Mouse (Mus musculus) midbrain, embryonic 13.5 days (tissue): ENCODE results near the gene Urgcp. TPM values are rescaled to one million over a fixed set of nuclear protein-coding genes. Genes with fewer than 3 reads are reported as not detected.
"Not testable (repeated sequence)": the region's sequence is repeated elsewhere in the genome, so short reads cannot be mapped to it uniquely, and the experiment has no call there.

Experiments used
- ATAC-seq: fragments of 200-750 bp; cut with Nextera tagmentation; 2 replicates; pipeline ENCODE4 v1.8.0; 2017; ENCODE audit warnings: mild to moderate bottlenecking, moderate TSS enrichment, moderate library complexity
- H3K27ac ChIP-seq: fragments of 300-500 bp; sonication (generic); 2 replicates; pipeline ENCODE4 v1.5.1; 2015; ENCODE audit warnings: inconsistent platforms, mild to moderate bottlenecking, moderate library complexity
- H3K27me3 ChIP-seq: fragments of 300-500 bp; sonication (generic); 2 replicates; pipeline ENCODE4 v1.6.1; 2015; ENCODE audit warnings: mild to moderate bottlenecking, inconsistent platforms
- H3K36me3 ChIP-seq: fragments of 300-500 bp; sonication (generic); 2 replicates; pipeline ENCODE4 v1.6.1; 2015; ENCODE audit warnings: mild to moderate bottlenecking, inconsistent platforms
- H3K4me1 ChIP-seq: fragments of 300-500 bp; sonication (generic); replicated peaks from 2 replicates; pipeline ENCODE4 v1.6.1; 2015; ENCODE audit warnings: inconsistent platforms
- H3K4me2 ChIP-seq: fragments of 300-500 bp; sonication (generic); replicated peaks from 2 replicates; pipeline ENCODE4 v1.6.1; 2015; ENCODE audit warnings: moderate library complexity, mild to moderate bottlenecking, inconsistent platforms
- H3K4me3 ChIP-seq: fragments of 300-500 bp; sonication (generic); replicated peaks from 2 replicates; pipeline ENCODE4 v1.5.1; 2015; ENCODE audit warnings: mild to moderate bottlenecking, inconsistent platforms
- H3K9ac ChIP-seq: fragments of 300-500 bp; sonication (generic); replicated peaks from 2 replicates; pipeline ENCODE4 v1.6.1; 2015; ENCODE audit warnings: mild to moderate bottlenecking, inconsistent platforms
- H3K9me3 ChIP-seq: fragments of 300-500 bp; sonication (generic); 2 replicates; pipeline ENCODE4 v1.6.1; 2016; ENCODE audit warnings: mild to moderate bottlenecking, inconsistent platforms
- WGBS: fragments of 180-500 bp; shearing (Covaris S2); methylation state at CpG from one replicate; pipeline ENCODE4 v1.1.7; 2015; 5-methylcytosine and 5-hydroxymethylcytosine counted together
- polyA plus RNA-seq: library from polyadenylated mRNA; unstranded; fragments of >200 nt; fragmentation: Nextera tagmentation; extraction: Ambion mirVana; gene quantifications from 2 replicates; pipeline ENCODE4 v1.2.1, GENCODE M21; 2015

Urgcp gene
- polyA plus RNA-seq: 24.9 and 26.5 TPM in 2 replicates

DNA sequence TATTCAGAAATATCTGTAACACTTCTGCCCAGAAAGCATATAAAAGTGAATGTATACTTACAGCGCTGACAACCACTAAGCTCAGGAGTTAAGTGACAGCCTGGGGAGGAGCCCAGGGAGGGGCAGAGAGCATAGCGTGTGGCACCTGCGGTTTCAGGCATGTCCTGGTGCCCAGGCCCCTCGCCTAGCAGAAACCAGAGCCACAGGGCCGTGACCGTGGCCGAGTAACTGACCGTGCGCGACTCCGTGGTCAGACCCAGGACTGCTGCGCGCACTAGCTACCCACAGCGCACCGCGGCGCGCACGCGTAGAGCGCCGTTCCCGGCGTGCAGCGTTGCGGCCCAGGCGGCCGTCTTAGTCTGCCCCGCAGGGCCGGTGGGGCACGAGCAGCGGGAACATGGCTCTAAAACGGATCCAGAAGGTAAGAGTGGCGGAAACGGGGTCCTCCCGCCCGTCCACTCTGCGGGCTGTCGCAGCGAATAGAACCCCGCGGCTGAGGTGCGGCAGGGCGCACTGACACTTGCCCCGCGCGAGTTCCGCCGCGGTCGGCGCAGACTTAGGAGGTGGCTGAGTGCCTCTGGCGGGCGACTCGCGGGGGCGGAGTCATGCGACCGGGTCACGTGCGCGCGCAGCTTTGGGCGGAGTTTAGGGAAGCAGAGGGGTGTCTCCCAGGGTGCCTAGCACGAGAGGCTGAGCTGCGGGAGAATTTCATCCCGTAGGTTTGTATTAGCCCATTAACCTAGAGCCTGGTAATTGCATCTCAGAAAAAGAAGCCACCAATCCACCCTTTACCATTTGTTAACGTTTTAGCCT lies at the start of gene Urgcp:
Urgcp (minus strand) TSS at position 557 of the 813 bp plus-strand sequence.
- no peaks in the 10 kb centered on the region for H3K27me3 ChIP-seq
- no peaks in the 10 kb centered on the region for H3K36me3 ChIP-seq
- no peaks in the 10 kb centered on the region for H3K9me3 ChIP-seq
- H3K4me3 ChIP-seq: peak within 1 kb of the TSS; percentile 76
- peak within 1 kb of the TSS; percentile 61 for H3K4me2 ChIP-seq
- peak within 1 kb of the TSS; percentile 91 for H3K9ac ChIP-seq
- under 1% methylated on average over 68 of the region's 68 CpGs for WGBS
- H3K27ac ChIP-seq: peak within 1 kb of the TSS; percentile 92
- peaks cover 15% of the 10 kb centered on the region for H3K4me1 ChIP-seq
- ATAC-seq: peak; percentile 99

DNA sequence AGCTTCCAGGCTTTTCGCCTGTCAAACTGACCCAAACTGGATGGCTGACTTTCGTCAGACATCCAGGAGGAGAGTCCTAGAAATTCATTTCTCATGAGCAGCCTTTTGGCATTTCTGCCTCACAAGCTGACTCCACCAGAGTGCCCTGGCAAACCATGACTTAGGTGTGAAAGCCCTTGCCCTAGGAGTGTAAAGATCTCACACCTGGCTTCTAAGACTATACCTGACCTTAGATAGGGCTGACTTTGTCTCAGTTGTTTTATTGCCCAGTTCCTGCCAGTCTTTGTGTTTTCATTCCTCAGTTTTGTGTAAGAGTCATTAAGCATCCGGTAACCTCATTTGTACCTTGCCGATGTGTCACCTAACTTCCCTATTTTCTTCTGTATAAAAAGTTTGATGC lies 47.3 kb upstream of the Urgcp start:
- WGBS: 94% methylated on average over 4 of the region's 4 CpGs
- not testable (repeated sequence) for H3K4me2 ChIP-seq, H3K9me3 ChIP-seq

DNA sequence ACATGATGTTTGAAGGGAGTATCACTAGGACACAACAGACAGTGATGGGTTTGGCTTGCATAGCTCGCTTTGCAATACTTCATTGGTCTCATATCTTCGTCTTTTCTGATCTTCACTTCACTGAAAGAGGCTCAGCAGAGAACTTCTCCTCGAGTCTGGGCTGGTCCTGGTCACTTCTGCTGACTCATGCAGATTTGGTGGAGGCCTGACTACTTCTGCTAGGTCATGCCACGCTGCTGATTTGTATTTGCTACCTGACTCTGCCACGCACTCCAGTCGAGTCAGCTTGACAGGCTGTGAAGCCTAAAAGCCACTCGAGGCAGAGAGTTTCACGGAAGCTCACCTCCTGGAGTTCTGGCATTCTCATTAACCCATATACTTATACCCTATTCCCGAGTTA lies 45.8 kb upstream of the Urgcp start:
- H3K4me3 ChIP-seq: no peak overlapping the region
- H3K9me3 ChIP-seq: no peaks in the 10 kb centered on the region
- no peak for ATAC-seq
- H3K36me3 ChIP-seq: no peaks in the 10 kb centered on the region
- 81% methylated on average over 9 of the region's 9 CpGs for WGBS
- no peaks in the 10 kb centered on the region for H3K27me3 ChIP-seq
- no peak overlapping the region for H3K27ac ChIP-seq
- peaks cover 10% of the 10 kb centered on the region; the same call in 1 of the 2 replicates for H3K4me1 ChIP-seq
- no peak overlapping the region for H3K4me2 ChIP-seq
- H3K9ac ChIP-seq: no peak overlapping the region

More for the DNA sequence above, 47.3 kb upstream of the Urgcp start:
- H3K27ac ChIP-seq, H3K36me3 ChIP-seq, H3K4me1 ChIP-seq, ATAC-seq, H3K9ac ChIP-seq, H3K4me3 ChIP-seq, H3K27me3 ChIP-seq: not testable (repeated sequence)

DNA sequence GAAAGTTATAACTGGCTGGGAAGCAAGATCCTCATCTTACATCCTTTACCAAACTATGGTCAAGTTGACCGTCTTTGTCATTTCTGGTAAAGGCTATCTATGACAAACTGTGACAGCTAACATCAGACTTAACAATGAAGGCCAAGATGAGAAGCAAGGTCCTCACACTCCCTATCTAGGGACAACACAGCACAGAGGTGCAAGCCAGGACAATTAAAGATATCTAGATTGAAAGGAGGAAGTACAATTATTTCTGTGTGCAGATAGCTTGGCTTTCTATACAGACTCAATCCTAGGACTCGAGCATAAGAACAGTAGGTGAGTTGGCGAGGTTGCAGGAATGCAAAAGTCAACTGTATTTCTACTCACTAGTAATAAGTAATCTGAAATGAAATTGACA lies 43.5 kb upstream of the Urgcp start:
- 86% methylated on average over 3 of the region's 3 CpGs for WGBS
- ATAC-seq: no peak
- Histone ChIP-seq H3K4me2 (no peak overlapping the region), H3K27ac (no peak overlapping the region), H3K9ac (no peak overlapping the region), H3K27me3 (no peaks in the 10 kb centered on the region), H3K4me1 (peaks cover 10% of the 10 kb centered on the region; the same call in 1 of the 2 replicates), H3K4me3 (no peak overlapping the region), H3K36me3 (peaks cover 8% of the 10 kb centered on the region), H3K9me3 (no peaks in the 10 kb centered on the region)

DNA sequence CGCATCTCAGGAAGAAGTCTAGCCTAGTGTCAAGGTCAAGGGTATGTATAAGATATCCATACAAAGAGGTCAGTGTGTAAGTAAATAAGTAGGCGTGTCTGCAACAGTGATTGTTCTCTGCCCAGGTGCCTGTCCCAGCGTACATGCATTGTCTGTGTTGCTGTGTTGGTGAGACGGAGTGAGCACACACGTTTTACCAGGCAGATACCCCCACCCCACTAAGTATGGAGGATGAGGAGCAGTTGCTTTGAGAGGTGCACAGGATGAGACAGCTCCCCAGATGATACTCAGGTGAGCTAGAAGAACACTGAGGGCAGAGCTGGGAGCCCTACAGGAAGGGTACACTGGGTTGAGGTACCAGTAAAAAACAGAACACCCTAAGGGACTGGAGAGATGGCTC lies 42.0 kb upstream of the Urgcp start:
- no peak overlapping the region for H3K9ac ChIP-seq
- no peaks in the 10 kb centered on the region for H3K9me3 ChIP-seq
- H3K4me1 ChIP-seq: peaks cover 10% of the 10 kb centered on the region; the same call in 1 of the 2 replicates
- no peak overlapping the region for H3K27ac ChIP-seq
- no peaks in the 10 kb centered on the region for H3K27me3 ChIP-seq
- 72% methylated on average over 5 of the region's 5 CpGs for WGBS
- 0 out of 2 replicates have a peak, but pooled peaks have one; percentile 18 for ATAC-seq
- H3K36me3 ChIP-seq: peaks cover 23% of the 10 kb centered on the region
- H3K4me3 ChIP-seq: no peak overlapping the region
- H3K4me2 ChIP-seq: no peak overlapping the region

DNA sequence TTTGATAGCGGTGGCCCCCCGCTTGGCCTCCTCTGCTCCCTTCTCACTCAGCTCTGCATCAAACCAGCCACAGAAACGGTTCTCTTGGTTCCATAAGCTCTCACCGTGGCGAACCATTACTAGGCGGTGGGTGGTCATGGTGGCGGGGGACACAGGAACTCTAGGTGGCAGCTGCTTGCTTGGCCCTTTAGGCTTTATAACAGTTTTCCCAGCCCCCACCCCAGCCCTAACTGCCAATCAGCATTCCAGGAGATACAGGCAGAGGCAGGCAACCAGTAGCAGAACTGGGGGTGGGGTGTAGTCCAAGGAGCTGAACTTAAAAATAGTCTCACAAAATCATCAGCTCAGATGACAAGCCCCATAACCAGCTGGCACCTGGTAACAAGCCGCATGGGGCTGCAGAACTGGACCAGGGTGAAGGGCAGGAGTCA lies 41.4 kb upstream of the Urgcp start, which contains the start of gene Pgam2:
Pgam2 (minus strand) TSS at position 183 of the 431 bp plus-strand sequence.
- Histone ChIP-seq H3K27me3 (no peaks in the 10 kb centered on the region), H3K36me3 (peaks cover 29% of the 10 kb centered on the region), H3K4me1 (peaks cover 10% of the 10 kb centered on the region; the same call in 1 of the 2 replicates), H3K9me3 (no peaks in the 10 kb centered on the region), H3K27ac (no peak within 1 kb of the TSS), H3K4me2 (no peak within 1 kb of the TSS), H3K9ac (no peak within 1 kb of the TSS), H3K4me3 (no peak within 1 kb of the TSS)
- 0 out of 2 replicates have a peak, but pooled peaks have one; percentile 2 for ATAC-seq
- WGBS: 55% methylated on average over 8 of the region's 8 CpGs

DNA sequence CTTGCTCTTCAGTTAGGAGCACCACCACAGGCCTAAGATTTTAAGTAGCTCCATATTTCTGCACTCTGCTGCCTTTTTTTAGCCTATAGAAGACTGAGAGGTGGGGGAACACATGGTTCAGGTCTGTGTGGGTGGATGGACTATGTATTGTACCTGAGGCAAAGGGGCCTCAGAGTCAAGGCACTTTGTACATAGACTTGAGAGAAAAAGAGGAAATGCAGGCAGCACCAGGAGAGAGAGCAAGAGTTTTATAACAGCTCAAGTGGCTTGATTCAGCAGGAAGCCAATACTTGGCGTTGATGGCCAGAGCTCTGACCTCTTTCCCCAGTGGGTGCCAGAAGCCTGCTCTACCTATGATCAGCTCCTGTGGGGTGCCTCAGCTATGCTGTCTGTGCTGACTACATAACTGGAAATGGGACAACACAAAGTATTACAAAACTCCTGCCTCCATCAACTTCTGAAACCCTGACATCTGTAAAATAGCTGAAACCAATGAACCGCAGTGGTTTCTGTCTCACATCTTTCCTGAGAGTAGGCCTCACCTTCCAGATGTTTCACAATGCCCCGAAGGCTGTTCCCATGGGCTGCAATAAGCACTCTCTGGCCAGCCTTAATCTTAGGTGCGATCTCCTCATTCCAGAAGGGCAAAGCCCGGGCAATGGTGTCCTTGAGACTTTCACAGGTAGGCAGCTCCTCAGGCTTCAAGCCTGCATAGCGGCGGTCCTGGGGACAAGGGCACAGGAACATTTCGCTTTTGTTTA lies 40.5 kb upstream of the Urgcp start:
- Histone ChIP-seq H3K9ac (no peak overlapping the region), H3K36me3 (peaks cover 37% of the 10 kb centered on the region), H3K4me3 (no peak overlapping the region), H3K27me3 (no peaks in the 10 kb centered on the region), H3K4me2 (no peak overlapping the region), H3K4me1 (peaks cover 10% of the 10 kb centered on the region; the same call in 1 of the 2 replicates), H3K9me3 (no peaks in the 10 kb centered on the region), H3K27ac (no peak overlapping the region)
- no peak for ATAC-seq
- WGBS: 79% methylated on average over 8 of the region's 8 CpGs

DNA sequence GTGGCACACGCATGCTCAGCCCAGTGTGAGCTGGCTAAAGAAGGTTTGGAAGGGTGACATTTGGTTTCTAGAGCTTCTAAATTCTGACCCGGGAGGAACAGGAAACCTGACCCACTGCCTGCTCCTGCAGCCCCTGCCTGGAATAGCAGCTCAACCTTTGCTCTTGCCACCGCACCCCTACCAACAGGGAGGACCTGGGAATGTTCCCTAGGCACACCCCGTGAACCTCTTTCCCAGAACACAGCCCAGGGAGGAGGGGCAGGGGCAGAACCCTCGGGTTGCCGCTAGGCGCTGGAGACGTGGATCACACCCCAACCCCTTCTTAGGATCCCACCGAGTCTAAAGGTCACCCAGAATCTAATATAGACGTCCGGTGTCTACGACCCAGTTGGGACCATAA lies 39.8 kb upstream of the Urgcp start:
- no peak overlapping the region for H3K4me2 ChIP-seq
- H3K4me3 ChIP-seq: no peak overlapping the region
- peaks cover 43% of the 10 kb centered on the region for H3K36me3 ChIP-seq
- peaks cover 10% of the 10 kb centered on the region; the same call in 1 of the 2 replicates for H3K4me1 ChIP-seq
- no peak overlapping the region for H3K27ac ChIP-seq
- H3K9me3 ChIP-seq: no peaks in the 10 kb centered on the region
- 76% methylated on average over 12 of the region's 12 CpGs for WGBS
- no peak overlapping the region for H3K9ac ChIP-seq
- no peak for ATAC-seq
- no peaks in the 10 kb centered on the region for H3K27me3 ChIP-seq

DNA sequence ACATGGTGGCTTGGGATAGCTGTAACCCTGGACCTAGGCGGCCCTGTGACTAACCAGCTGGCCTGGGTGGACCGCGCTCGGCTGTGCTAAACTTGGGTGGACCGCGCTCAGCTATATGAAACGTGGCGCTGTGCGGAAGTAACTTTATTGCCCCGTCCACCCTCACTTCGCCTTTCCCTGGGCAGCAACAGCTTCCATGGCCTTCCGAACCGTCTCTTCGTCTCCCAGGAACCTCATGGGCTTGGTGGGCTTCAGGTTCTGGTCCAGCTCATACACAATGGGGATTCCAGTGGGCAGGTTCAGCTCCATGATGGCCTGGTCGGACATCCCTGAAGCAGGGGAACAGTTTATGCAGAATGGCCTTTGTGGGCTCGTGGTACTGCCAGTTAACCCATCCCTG lies 39.3 kb upstream of the Urgcp start:
- 93% methylated on average over 16 of the region's 16 CpGs for WGBS
- no peak for ATAC-seq
- Histone ChIP-seq H3K4me1 (peaks cover 10% of the 10 kb centered on the region; the same call in 1 of the 2 replicates), H3K36me3 (peaks cover 48% of the 10 kb centered on the region), H3K9ac (no peak overlapping the region), H3K4me3 (no peak overlapping the region), H3K4me2 (no peak overlapping the region), H3K27me3 (no peaks in the 10 kb centered on the region), H3K27ac (no peak overlapping the region), H3K9me3 (no peaks in the 10 kb centered on the region)

DNA sequence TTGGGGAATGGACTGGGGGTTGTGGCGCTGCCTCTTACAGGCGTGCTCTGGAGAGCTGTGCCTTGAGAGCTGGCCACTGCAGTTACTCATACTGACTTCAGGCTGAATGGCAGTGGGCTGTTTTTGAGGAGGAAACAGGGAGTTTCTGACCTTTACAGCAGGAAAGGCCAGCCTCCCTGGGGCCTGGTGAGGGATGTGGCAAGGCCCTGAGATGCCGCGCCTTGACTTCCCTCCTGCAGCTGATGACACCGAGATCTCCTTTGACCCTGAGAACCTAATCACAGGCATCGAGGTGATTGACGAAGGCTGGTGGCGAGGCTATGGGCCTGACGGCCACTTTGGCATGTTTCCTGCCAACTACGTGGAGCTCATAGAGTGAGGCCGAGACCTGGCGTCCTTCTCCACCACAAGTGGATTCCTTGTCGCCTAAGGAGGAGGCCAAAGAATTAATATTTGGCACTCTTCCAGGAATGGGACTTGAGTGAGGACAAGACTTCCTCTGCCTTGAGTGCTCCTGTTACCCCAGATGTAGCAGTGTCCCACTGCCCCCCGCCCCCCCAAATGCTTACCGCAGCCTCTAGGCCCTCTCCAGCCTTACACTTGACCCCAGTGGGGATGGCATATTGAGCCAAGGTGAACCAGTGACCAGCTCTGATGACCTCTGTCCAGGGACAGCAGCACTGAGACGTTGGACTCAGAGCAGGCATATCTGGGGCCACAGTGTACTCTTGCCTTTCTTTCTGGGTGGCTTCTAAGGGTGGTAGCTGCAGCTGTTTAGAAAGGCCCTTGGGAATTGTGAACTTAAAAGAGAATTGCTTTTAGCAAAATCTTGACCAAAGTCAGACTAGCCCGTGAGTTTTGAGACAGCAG lies 37.7 kb upstream of the Urgcp start:
- H3K4me1 ChIP-seq: peaks cover 10% of the 10 kb centered on the region; the same call in 1 of the 2 replicates
- no peak overlapping the region for H3K9ac ChIP-seq
- ATAC-seq: no peak
- peaks cover 65% of the 10 kb centered on the region for H3K36me3 ChIP-seq
- no peaks in the 10 kb centered on the region for H3K9me3 ChIP-seq
- no peak overlapping the region for H3K4me2 ChIP-seq
- 90% methylated on average over 17 of the region's 17 CpGs for WGBS
- H3K27me3 ChIP-seq: no peaks in the 10 kb centered on the region
- H3K27ac ChIP-seq: no peak overlapping the region
- H3K4me3 ChIP-seq: no peak overlapping the region

DNA sequence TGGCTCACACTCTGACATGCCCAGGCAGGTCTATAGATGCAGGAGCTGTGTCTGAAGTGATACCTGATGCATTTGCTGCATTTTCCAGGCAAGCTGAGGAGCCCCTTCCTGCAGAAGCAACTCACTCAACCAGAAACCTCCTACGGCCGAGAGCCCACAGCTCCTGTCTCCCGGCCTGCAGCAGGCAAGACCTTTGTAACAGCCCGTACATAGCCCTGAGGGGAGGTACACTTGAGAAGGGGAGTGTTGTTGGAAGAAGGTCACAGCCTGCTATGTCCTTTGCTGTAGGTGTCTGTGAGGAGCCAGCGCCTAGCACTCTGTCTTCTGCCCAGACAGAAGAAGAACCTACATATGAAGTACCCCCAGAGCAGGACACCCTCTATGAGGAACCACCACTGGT lies 35.8 kb upstream of the Urgcp start:
- 0 out of 2 replicates have a peak, but pooled peaks cover under 1% of the 10 kb centered on the region for H3K4me1 ChIP-seq
- no peak for ATAC-seq
- no peak overlapping the region for H3K4me3 ChIP-seq
- H3K4me2 ChIP-seq: no peak overlapping the region
- H3K36me3 ChIP-seq: peaks cover 82% of the 10 kb centered on the region
- H3K27me3 ChIP-seq: no peaks in the 10 kb centered on the region
- H3K9me3 ChIP-seq: no peaks in the 10 kb centered on the region
- H3K27ac ChIP-seq: no peak overlapping the region
- H3K9ac ChIP-seq: no peak overlapping the region
- 93% methylated on average over 5 of the region's 5 CpGs for WGBS
